Comparison of ENCODE assay signal across 26 mouse cellular contexts in genomic region chr9:93306753-93307152, GRCm38 (mm10).
"Had no signal": no experiment of that assay in that cellular context is flagged by ENCODE, and none has a peak within 500 bp of the region (broad histone marks: within the 10 kb centered on the region; RNA-seq: fewer than 3 reads in every experiment).

No protein-coding gene starts in this region.

- H3K36me3 ChIP-seq: heart, embryonic 13.5 days; heart, embryonic 15.5 days; hindbrain, embryonic 13.5 days; hindbrain, embryonic 15.5 days; kidney, embryonic 15.5 days; limb, embryonic 15.5 days; liver, embryonic 13.5 days; liver, embryonic 15.5 days had no signal

- H3K4me3 ChIP-seq: heart, adult 2 months; heart, embryonic 13.5 days; heart, embryonic 15.5 days; hindbrain, embryonic 13.5 days; hindbrain, embryonic 15.5 days; kidney, embryonic 15.5 days; layer of hippocampus, adult 2 months; left cerebral cortex, adult 2 months; limb, embryonic 15.5 days; liver, embryonic 13.5 days; liver, embryonic 15.5 days had no signal

- H3K4me2 ChIP-seq: heart, embryonic 11.5 days; heart, embryonic 13.5 days; heart, embryonic 15.5 days; hindbrain, embryonic 13.5 days; hindbrain, embryonic 15.5 days; kidney, embryonic 15.5 days; limb, embryonic 15.5 days; liver, embryonic 13.5 days; liver, embryonic 15.5 days had no signal

- DNase-seq: gastrocnemius, postnatal 14 days; gastrocnemius, postnatal 36 days; heart, adult 11 months; heart, adult 2 months; heart, postnatal 14 days; heart, postnatal 36 days; kidney, adult 11 months; kidney, adult 2 months; kidney, adult 9 months; kidney, postnatal 10 days; kidney, postnatal 25 days; kidney, postnatal 4 days; left cerebral cortex, postnatal 4 days; liver, embryonic 13.5 days; liver, postnatal 0 days had no signal

- H3K4me1 ChIP-seq: heart, embryonic 13.5 days; heart, embryonic 15.5 days; hindbrain, embryonic 13.5 days; hindbrain, embryonic 15.5 days; kidney, embryonic 15.5 days; limb, embryonic 15.5 days; liver, embryonic 13.5 days; liver, embryonic 15.5 days had no signal

- H3K27ac ChIP-seq: heart, adult 2 months; heart, embryonic 13.5 days; heart, embryonic 15.5 days; hindbrain, embryonic 13.5 days; hindbrain, embryonic 15.5 days; kidney, embryonic 15.5 days; layer of hippocampus, adult 2 months; left cerebral cortex, adult 2 months; limb, embryonic 15.5 days; liver, embryonic 13.5 days; liver, embryonic 15.5 days had no signal

- H3K9me3 ChIP-seq: heart, embryonic 13.5 days; heart, embryonic 15.5 days; hindbrain, embryonic 13.5 days; hindbrain, embryonic 15.5 days; kidney, embryonic 15.5 days; limb, embryonic 15.5 days; liver, embryonic 13.5 days; liver, embryonic 15.5 days had no signal

- H3K27me3 ChIP-seq: heart, embryonic 13.5 days; heart, embryonic 15.5 days; hindbrain, embryonic 13.5 days; hindbrain, embryonic 15.5 days; kidney, embryonic 15.5 days; limb, embryonic 15.5 days; liver, embryonic 13.5 days; liver, embryonic 15.5 days had no signal

- H3K9ac ChIP-seq: heart, embryonic 13.5 days; heart, embryonic 15.5 days; hindbrain, embryonic 13.5 days; hindbrain, embryonic 15.5 days; kidney, embryonic 15.5 days; limb, embryonic 15.5 days; liver, embryonic 13.5 days; liver, embryonic 15.5 days; liver, postnatal 0 days had no signal

- ATAC-seq: intestine, embryonic 16.5 days; liver, postnatal 0 days had no signal
